Mouse (Mus musculus) forebrain, embryonic 15.5 days (tissue): ENCODE data around the gene P3h3. TPM values are rescaled to one million over a fixed set of nuclear protein-coding genes. Genes with fewer than 3 reads are reported as not detected.

Source experiments
- ATAC-seq: fragments of 200-750 bp; cut with Nextera tagmentation; replicated peaks from 2 replicates; pipeline ENCODE4 v1.8.0; 2017; ENCODE audit warnings: mild to moderate bottlenecking, moderate TSS enrichment, moderate library complexity
- H3K27ac ChIP-seq: fragments of 300-500 bp; sonication (generic); replicated peaks from 2 replicates; pipeline ENCODE4 v1.5.1; 2015; ENCODE audit warnings: mild to moderate bottlenecking, inconsistent platforms
- H3K27me3 ChIP-seq: fragments of 300-500 bp; sonication (generic); 2 replicates; pipeline ENCODE4 v1.6.1; 2015; ENCODE audit warnings: inconsistent platforms
- H3K36me3 ChIP-seq: fragments of 300-500 bp; sonication (generic); 2 replicates; pipeline ENCODE4 v1.6.1; 2015; ENCODE audit warnings: mild to moderate bottlenecking, inconsistent platforms
- H3K4me1 ChIP-seq: fragments of 300-500 bp; sonication (generic); 2 replicates; pipeline ENCODE4 v1.6.1; 2015; ENCODE audit warnings: inconsistent platforms
- H3K4me2 ChIP-seq: fragments of 300-500 bp; sonication (generic); replicated peaks from 2 replicates; pipeline ENCODE4 v1.6.1; 2015; ENCODE audit warnings: mild to moderate bottlenecking, inconsistent platforms
- H3K4me3 ChIP-seq: fragments of 300-500 bp; sonication (generic); 2 replicates; pipeline ENCODE4 v1.5.1; 2015; ENCODE audit warnings: mild to moderate bottlenecking, inconsistent platforms
- H3K9ac ChIP-seq: fragments of 300-500 bp; sonication (generic); replicated peaks from 2 replicates; pipeline ENCODE4 v1.6.1; 2015; ENCODE audit warnings: mild to moderate bottlenecking, inconsistent platforms
- H3K9me3 ChIP-seq: fragments of 300-500 bp; sonication (generic); 2 replicates; pipeline ENCODE4 v1.6.1; 2016; ENCODE audit warnings: inconsistent platforms
- WGBS: fragments of 180-500 bp; shearing (Covaris S2); methylation state at CpG from one replicate; pipeline ENCODE4 v1.1.7; 2015; ENCODE audit warnings: mixed read lengths; 5-methylcytosine and 5-hydroxymethylcytosine counted together
- polyA plus RNA-seq: library from polyadenylated mRNA; unstranded; fragments of >200 nt; fragmentation: Nextera tagmentation; extraction: Ambion mirVana; gene quantifications from 2 replicates; pipeline ENCODE4 v1.2.1, GENCODE M21; 2015

Gene P3h3
- polyA plus RNA-seq, 1 experiment from 2014 or later: 15.7 TPM

- H3K27ac ChIP-seq: no peak overlapping the region
- no peak for ATAC-seq
- 92% methylated on average over 6 of the region's 6 CpGs for WGBS
- no peak overlapping the region for H3K4me3 ChIP-seq
- H3K36me3 ChIP-seq: no peaks in the 10 kb centered on the region
- no peak overlapping the region for H3K4me2 ChIP-seq
- H3K9ac ChIP-seq: no peak overlapping the region
- no peaks in the 10 kb centered on the region for H3K27me3 ChIP-seq
- H3K9me3 ChIP-seq: no peaks in the 10 kb centered on the region
- no peaks in the 10 kb centered on the region for H3K4me1 ChIP-seq
Measured at GRCm38 (mm10) chr6:124888555-124889125, 31.1 kb upstream of the P3h3 start.

- ATAC-seq: no peak
- Histone ChIP-seq H3K4me1 (no peaks in the 10 kb centered on the region), H3K9me3 (no peaks in the 10 kb centered on the region), H3K36me3 (no peaks in the 10 kb centered on the region), H3K27me3 (no peaks in the 10 kb centered on the region), H3K4me2 (no peak within 1 kb of the TSS), H3K27ac (no peak within 1 kb of the TSS), H3K4me3 (no peak within 1 kb of the TSS), H3K9ac (no peak within 1 kb of the TSS)
- 90% methylated on average over 9 of the region's 9 CpGs for WGBS
Measured at GRCm38 (mm10) chr6:124887986-124888385, 30.4 kb upstream of the P3h3 start, which contains the start of gene Cd4. TSS of gene Cd4 (minus strand) at chr6:124888221.

GRCm38 (mm10) chr6:124885956-124886381 lies 28.4 kb upstream of the P3h3 start:
- Histone ChIP-seq H3K27me3 (no peaks in the 10 kb centered on the region), H3K27ac (no peak overlapping the region), H3K36me3 (no peaks in the 10 kb centered on the region), H3K9me3 (no peaks in the 10 kb centered on the region), H3K4me2 (no peak overlapping the region), H3K4me3 (no peak overlapping the region), H3K9ac (no peak overlapping the region), H3K4me1 (no peaks in the 10 kb centered on the region)
- ATAC-seq: no peak
- 91% methylated on average over 8 of the region's 8 CpGs for WGBS

- no peak for ATAC-seq
- no peaks in the 10 kb centered on the region for H3K27me3 ChIP-seq
- H3K27ac ChIP-seq: no peak overlapping the region
- H3K4me3 ChIP-seq: no peak overlapping the region
- H3K36me3 ChIP-seq: no peaks in the 10 kb centered on the region
- H3K9ac ChIP-seq: no peak overlapping the region
- WGBS: 68% methylated on average over 10 of the region's 10 CpGs
- no peak overlapping the region for H3K4me2 ChIP-seq
- no peaks in the 10 kb centered on the region for H3K9me3 ChIP-seq
- no peaks in the 10 kb centered on the region for H3K4me1 ChIP-seq
Measured at GRCm38 (mm10) chr6:124884714-124885500, 27.4 kb upstream of the P3h3 start.

GRCm38 (mm10) chr6:124883351-124883750 lies 25.8 kb upstream of the P3h3 start:
- no peak overlapping the region for H3K4me3 ChIP-seq
- 72% methylated on average over 10 of the region's 10 CpGs for WGBS
- H3K36me3 ChIP-seq: no peaks in the 10 kb centered on the region
- H3K4me1 ChIP-seq: no peaks in the 10 kb centered on the region
- no peak overlapping the region for H3K4me2 ChIP-seq
- no peaks in the 10 kb centered on the region for H3K27me3 ChIP-seq
- no peaks in the 10 kb centered on the region for H3K9me3 ChIP-seq
- H3K9ac ChIP-seq: no peak overlapping the region
- ATAC-seq: no peak
- H3K27ac ChIP-seq: no peak overlapping the region

GRCm38 (mm10) chr6:124881821-124882220 lies 24.3 kb upstream of the P3h3 start:
- Histone ChIP-seq H3K27ac (no peak overlapping the region), H3K4me2 (no peak overlapping the region), H3K36me3 (no peaks in the 10 kb centered on the region), H3K4me3 (no peak overlapping the region), H3K9me3 (no peaks in the 10 kb centered on the region), H3K4me1 (no peaks in the 10 kb centered on the region), H3K9ac (no peak overlapping the region), H3K27me3 (no peaks in the 10 kb centered on the region)
- no peak for ATAC-seq
- WGBS: 91% methylated on average over 9 of the region's 9 CpGs

GRCm38 (mm10) chr6:124879390-124879789 lies 21.8 kb upstream of the P3h3 start:
- H3K36me3 ChIP-seq: no peaks in the 10 kb centered on the region
- H3K9me3 ChIP-seq: no peaks in the 10 kb centered on the region
- no peak overlapping the region for H3K4me2 ChIP-seq
- WGBS: 80% methylated on average over 6 of the region's 6 CpGs
- no peak overlapping the region for H3K27ac ChIP-seq
- no peak overlapping the region for H3K9ac ChIP-seq
- H3K27me3 ChIP-seq: no peaks in the 10 kb centered on the region
- no peak for ATAC-seq
- H3K4me3 ChIP-seq: no peak overlapping the region
- no peaks in the 10 kb centered on the region for H3K4me1 ChIP-seq

GRCm38 (mm10) chr6:124874348-124874747 lies 16.8 kb upstream of the P3h3 start:
- no peaks in the 10 kb centered on the region for H3K9me3 ChIP-seq
- no peaks in the 10 kb centered on the region for H3K4me1 ChIP-seq
- ATAC-seq: no peak
- H3K36me3 ChIP-seq: no peaks in the 10 kb centered on the region
- H3K27me3 ChIP-seq: no peaks in the 10 kb centered on the region
- H3K9ac ChIP-seq: no peak overlapping the region
- no peak overlapping the region for H3K4me2 ChIP-seq
- H3K4me3 ChIP-seq: no peak overlapping the region
- WGBS: 76% methylated on average over 2 of the region's 3 CpGs
- no peak overlapping the region for H3K27ac ChIP-seq

GRCm38 (mm10) chr6:124866560-124866959 lies 9.0 kb upstream of the P3h3 start:
- Histone ChIP-seq H3K27me3 (no peaks in the 10 kb centered on the region), H3K9me3 (no peaks in the 10 kb centered on the region), H3K36me3 (no peaks in the 10 kb centered on the region), H3K9ac (no peak overlapping the region), H3K4me1 (peaks cover 33% of the 10 kb centered on the region), H3K4me3 (no peak overlapping the region), H3K4me2 (no peak overlapping the region), H3K27ac (no peak overlapping the region)
- no peak for ATAC-seq
- WGBS: 53% methylated on average over 6 of the region's 7 CpGs

- no peak overlapping the region; the same call in 1 of the 2 replicates for H3K27ac ChIP-seq
- no peak overlapping the region for H3K4me2 ChIP-seq
- H3K36me3 ChIP-seq: no peaks in the 10 kb centered on the region
- WGBS: 68% methylated on average over 18 of the region's 18 CpGs
- H3K9me3 ChIP-seq: no peaks in the 10 kb centered on the region
- H3K27me3 ChIP-seq: no peaks in the 10 kb centered on the region
- no peak overlapping the region for H3K9ac ChIP-seq
- no peak for ATAC-seq
- peaks cover 40% of the 10 kb centered on the region for H3K4me1 ChIP-seq
- H3K4me3 ChIP-seq: no peak overlapping the region
Measured at GRCm38 (mm10) chr6:124865766-124866362, 8.3 kb upstream of the P3h3 start.

GRCm38 (mm10) chr6:124863658-124864298 lies 6.2 kb upstream of the P3h3 start, which contains the start of gene Gpr162:
TSS of gene Gpr162 (minus strand) at chr6:124863983.
- Histone ChIP-seq H3K4me2 (peak within 1 kb of the TSS; percentile 68), H3K4me1 (peaks cover 54% of the 10 kb centered on the region), H3K9me3 (no peaks in the 10 kb centered on the region), H3K36me3 (0 out of 2 replicates have a peak, but pooled peaks cover 2% of the 10 kb centered on the region), H3K9ac (peak within 1 kb of the TSS; percentile 66), H3K4me3 (peak within 1 kb of the TSS; percentile 51), H3K27ac (peak within 1 kb of the TSS; percentile 90), H3K27me3 (no peaks in the 10 kb centered on the region)
- under 1% methylated on average over 39 of the region's 43 CpGs for WGBS
- peak; percentile 72 for ATAC-seq
